Mouse (Mus musculus): ENCODE results near the gene Zcchc24. TPM values are rescaled to one million over a fixed set of nuclear protein-coding genes. Genes with fewer than 3 reads are reported as not detected.
A peak's percentile ranks its signal among the peaks of the same experiment; 100 is the strongest.

Zcchc24 gene
- polyA plus RNA-seq, 1 experiment from 2014 or later, result 29.4 TPM

DNA sequence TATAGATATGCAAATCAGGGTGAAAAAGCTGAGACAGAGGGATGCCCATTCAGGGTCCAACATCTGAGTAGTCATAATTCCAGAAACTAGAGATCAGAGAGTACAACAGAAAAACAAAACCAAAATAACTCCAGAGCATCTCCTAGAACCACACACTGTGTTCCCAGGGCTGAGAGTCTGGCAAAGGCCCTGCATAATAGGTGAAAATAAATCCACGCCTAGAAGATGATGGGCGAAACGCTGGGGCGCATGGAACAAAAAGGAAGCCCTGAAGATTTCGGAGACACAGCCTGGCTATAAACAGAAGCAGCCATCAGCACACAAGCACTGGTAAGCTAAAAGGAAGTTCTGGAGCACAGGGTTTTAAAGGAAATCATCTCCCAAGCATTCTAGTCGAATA, 26.2 kb upstream of the Zcchc24 start:
- H3K27ac ChIP-seq, result peak overlapping the region; percentile 85
- peaks cover 25% of the 10 kb centered on the region for H3K4me1 ChIP-seq
- H3K36me3 ChIP-seq, result no peaks in the 10 kb centered on the region
- 0 out of 2 replicates have a peak overlapping the region, but pooled peaks have one; percentile 11 for H3K9ac ChIP-seq
- H3K27me3 ChIP-seq, result no peaks in the 10 kb centered on the region
- H3K4me2 ChIP-seq, result peak overlapping the region; percentile 32; the same call in 1 of the 2 replicates
- no peaks in the 10 kb centered on the region for H3K9me3 ChIP-seq
- H3K4me3 ChIP-seq, result no peak overlapping the region
- no peak for ATAC-seq (ENCODE audit: insufficient number of reproducible peaks, insufficient read depth, low FRiP score, low TSS enrichment, low read depth)
- 53% methylated on average over 6 of the region's 6 CpGs for WGBS

DNA sequence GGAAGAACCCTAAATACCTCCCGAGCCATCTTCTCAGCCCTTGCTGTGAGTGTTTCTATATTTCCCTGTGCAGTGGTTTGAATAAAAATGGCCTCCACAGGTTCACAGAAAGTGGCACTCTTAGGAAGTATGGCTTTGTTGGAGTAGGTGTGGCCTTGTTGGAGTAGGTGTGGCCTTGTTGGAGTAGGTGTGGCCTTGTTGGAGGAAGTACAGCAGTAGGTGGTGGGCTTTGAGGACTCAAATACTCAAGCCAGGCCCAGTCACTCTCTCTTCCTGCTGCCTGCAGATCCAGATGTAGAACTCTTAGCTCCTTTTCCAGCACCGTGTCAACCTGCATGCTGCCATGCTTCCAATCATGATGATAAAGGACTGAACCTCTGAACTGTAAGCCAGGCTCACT, 25.5 kb upstream of the Zcchc24 start:
- H3K27me3 ChIP-seq, result no peaks in the 10 kb centered on the region
- H3K9ac ChIP-seq, result no peak overlapping the region
- H3K4me1 ChIP-seq, result peaks cover 20% of the 10 kb centered on the region
- H3K36me3 ChIP-seq, result no peaks in the 10 kb centered on the region
- no peak overlapping the region for H3K4me2 ChIP-seq
- WGBS, result 95% methylated on average over 2 of the region's 2 CpGs
- ATAC-seq (ENCODE audit: insufficient number of reproducible peaks, insufficient read depth, low FRiP score, low TSS enrichment, low read depth), result no peak
- H3K27ac ChIP-seq, result peak overlapping the region; percentile 60; the same call in 1 of the 2 replicates
- no peaks in the 10 kb centered on the region for H3K9me3 ChIP-seq
- H3K4me3 ChIP-seq, result no peak overlapping the region

DNA sequence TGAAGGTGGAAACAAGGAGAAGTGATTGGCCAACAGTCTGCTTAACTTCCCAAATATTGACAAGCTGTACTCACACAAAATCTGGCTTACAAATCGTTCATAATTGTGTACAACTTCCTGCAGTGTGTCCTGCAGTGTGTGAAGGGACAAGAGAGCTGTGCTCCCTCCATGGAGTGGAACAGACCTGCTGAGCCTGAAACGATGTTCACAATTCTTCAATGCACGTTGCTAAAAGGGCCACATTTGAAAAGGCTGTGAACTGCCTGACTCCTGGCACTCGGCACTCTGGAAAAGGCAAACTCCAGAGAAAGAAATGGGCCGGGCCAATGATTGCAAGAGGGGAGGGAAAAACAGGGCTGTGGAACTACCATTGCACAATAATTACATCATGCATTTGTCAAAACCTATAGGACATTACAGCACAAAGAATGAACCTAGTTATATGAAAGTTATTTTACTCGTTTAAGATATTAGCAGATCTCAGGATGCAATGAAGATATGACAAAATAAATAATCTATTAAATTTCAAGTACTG, 22.0 kb upstream of the Zcchc24 start:
- H3K36me3 ChIP-seq, result no peaks in the 10 kb centered on the region
- 71% methylated on average over 6 of the region's 6 CpGs for WGBS
- H3K4me3 ChIP-seq, result no peak overlapping the region
- no peaks in the 10 kb centered on the region for H3K9me3 ChIP-seq
- H3K27ac ChIP-seq, result no peak overlapping the region
- H3K4me2 ChIP-seq, result no peak overlapping the region
- no peak for ATAC-seq (ENCODE audit: insufficient number of reproducible peaks, insufficient read depth, low FRiP score, low TSS enrichment, low read depth)
- H3K4me1 ChIP-seq, result peaks cover 18% of the 10 kb centered on the region
- H3K27me3 ChIP-seq, result no peaks in the 10 kb centered on the region
- no peak overlapping the region for H3K9ac ChIP-seq

DNA sequence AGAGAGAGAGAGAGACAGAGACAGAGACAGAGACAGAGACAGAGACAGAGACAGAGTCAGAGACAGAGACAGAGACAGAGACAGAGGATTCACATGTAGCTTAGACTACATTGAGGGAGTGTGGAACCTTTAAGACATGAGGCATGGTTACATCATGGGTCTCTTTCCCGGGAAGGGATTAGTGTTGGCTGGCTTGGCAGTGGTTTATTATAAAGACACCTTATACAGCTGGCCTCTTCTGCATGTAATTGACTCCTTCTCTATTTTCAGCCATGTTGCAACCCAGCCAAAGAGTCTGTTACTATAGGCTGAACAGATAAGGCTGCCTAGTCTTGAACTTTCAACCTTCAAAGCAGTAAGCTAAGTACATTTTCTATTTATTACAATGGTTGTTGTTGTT, 21.1 kb upstream of the Zcchc24 start:
- no peaks in the 10 kb centered on the region for H3K9me3 ChIP-seq
- H3K27me3 ChIP-seq, result no peaks in the 10 kb centered on the region
- ATAC-seq (ENCODE audit: insufficient number of reproducible peaks, insufficient read depth, low FRiP score, low TSS enrichment, low read depth), result no peak
- no peaks in the 10 kb centered on the region for H3K36me3 ChIP-seq
- peaks cover 14% of the 10 kb centered on the region for H3K4me1 ChIP-seq
- H3K4me3 ChIP-seq, result no peak overlapping the region
- no peak overlapping the region for H3K9ac ChIP-seq
- H3K4me2 ChIP-seq, result no peak overlapping the region
- no peak overlapping the region for H3K27ac ChIP-seq
- WGBS, result 37% methylated on average over 1 of the region's 1 CpGs

DNA sequence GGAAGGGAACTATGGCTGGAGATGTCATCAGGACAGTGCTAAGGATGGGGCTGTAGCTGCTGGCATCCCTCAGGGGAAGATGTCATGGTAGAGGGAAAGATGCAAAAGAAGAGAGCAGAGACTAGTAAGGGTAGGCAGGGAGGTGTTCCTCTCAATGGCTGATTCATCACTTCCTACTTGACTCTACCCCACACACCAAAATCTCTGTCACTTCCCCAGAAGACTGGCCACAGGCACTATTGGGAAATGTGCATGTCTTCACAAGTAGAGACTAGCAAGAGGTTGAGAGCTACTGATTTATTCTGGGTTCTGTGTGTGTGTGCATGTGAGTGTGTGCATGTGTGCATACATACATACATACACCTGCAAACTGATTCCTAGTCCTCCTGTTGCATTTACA, 20.4 kb upstream of the Zcchc24 start:
- ATAC-seq (ENCODE audit: insufficient number of reproducible peaks, insufficient read depth, low FRiP score, low TSS enrichment, low read depth), result no peak
- Histone ChIP-seq H3K36me3 (no peaks in the 10 kb centered on the region), H3K27ac (no peak overlapping the region), H3K27me3 (no peaks in the 10 kb centered on the region), H3K4me1 (peaks cover 13% of the 10 kb centered on the region), H3K4me2 (no peak overlapping the region), H3K9me3 (no peaks in the 10 kb centered on the region), H3K9ac (no peak overlapping the region), H3K4me3 (no peak overlapping the region)

DNA sequence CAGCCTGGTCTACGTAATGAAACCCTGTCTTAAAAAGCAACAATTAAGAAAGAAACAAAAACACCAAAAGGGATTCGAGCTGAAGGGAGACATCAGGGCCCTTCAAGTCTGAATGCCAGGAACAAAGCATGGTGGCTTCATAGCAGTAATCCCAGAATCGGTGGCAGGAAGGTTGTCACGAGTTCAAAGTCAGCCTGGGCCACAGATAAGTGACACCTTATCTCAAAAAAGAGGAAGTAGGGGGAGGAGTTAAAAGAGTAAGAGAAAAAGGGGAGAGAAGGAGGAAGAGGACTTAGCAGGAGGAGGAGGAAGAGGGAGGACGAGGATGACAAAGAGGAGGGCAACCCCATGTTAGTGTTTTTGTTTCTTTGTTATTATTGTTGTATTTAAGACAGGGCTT, 19.4 kb upstream of the Zcchc24 start:
- no peak for ATAC-seq (ENCODE audit: insufficient number of reproducible peaks, insufficient read depth, low FRiP score, low TSS enrichment, low read depth)
- Histone ChIP-seq H3K4me2 (no peak overlapping the region), H3K9me3 (no peaks in the 10 kb centered on the region)

DNA sequence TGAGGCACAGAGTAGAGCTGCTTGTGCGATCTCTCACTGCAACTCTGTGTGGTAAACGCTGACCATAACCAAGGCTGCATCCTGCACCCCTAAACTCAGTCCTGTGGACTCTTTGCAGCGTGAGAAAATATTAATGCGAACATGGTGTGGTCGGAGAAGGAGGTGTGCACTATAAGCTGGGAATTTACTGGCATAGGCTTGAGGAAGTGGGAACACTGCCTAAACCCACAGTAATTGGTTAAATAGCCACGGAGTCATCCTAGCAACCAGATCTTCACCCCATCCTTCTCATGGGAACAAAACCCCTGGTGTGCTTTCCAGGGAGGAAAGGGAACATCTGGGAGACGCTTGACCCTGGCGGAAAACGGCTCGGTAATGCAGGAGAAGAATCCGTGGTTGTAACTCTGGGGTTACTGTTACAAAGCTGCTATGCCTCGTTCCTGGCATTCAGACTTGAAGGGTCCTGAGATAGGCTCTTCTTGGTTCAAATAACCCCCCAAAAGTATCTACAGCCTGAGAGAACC, 18.6 kb upstream of the Zcchc24 start:
- Histone ChIP-seq H3K4me3 (no peak overlapping the region), H3K27me3 (no peaks in the 10 kb centered on the region), H3K9ac (no peak overlapping the region), H3K9me3 (no peaks in the 10 kb centered on the region), H3K4me1 (peaks cover 23% of the 10 kb centered on the region), H3K27ac (0 out of 2 replicates have a peak overlapping the region, but pooled peaks have one; percentile 11), H3K36me3 (no peaks in the 10 kb centered on the region), H3K4me2 (no peak overlapping the region)
- WGBS, result 48% methylated on average over 12 of the region's 12 CpGs
- no peak for ATAC-seq (ENCODE audit: insufficient number of reproducible peaks, insufficient read depth, low FRiP score, low TSS enrichment, low read depth)

More for the DNA sequence above, 19.4 kb upstream of the Zcchc24 start:
- Histone ChIP-seq H3K27ac (no peak overlapping the region), H3K4me1 (peaks cover 15% of the 10 kb centered on the region), H3K36me3 (no peaks in the 10 kb centered on the region), H3K4me3 (no peak overlapping the region), H3K27me3 (no peaks in the 10 kb centered on the region), H3K9ac (no peak overlapping the region)
- 73% methylated on average over 5 of the region's 5 CpGs for WGBS

DNA sequence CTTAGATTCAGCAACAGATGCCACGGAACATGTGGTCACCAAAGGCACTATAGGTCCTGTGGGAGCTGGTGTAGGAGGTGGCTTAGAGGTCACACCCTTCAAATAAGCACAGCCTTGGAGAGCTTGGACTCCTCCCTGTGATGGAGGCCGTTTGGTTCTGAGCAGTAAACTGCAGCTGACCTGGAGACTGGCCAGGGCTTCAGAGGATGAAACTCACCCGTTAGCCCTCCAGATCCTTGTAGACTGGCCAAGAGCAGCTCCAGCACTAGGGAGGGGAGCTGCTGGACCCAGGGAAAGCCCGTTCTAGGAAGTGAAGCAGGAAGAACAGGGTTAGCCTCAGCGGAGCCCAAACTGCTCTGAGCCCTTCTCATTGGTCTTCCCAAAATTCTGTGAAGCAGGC, 18.1 kb upstream of the Zcchc24 start:
- no peaks in the 10 kb centered on the region for H3K9me3 ChIP-seq
- no peak overlapping the region for H3K4me3 ChIP-seq
- H3K4me1 ChIP-seq, result peaks cover 27% of the 10 kb centered on the region
- 0 out of 2 replicates have a peak overlapping the region, but pooled peaks have one; percentile 11 for H3K27ac ChIP-seq
- no peaks in the 10 kb centered on the region for H3K36me3 ChIP-seq
- ATAC-seq (ENCODE audit: insufficient number of reproducible peaks, insufficient read depth, low FRiP score, low TSS enrichment, low read depth), result no peak
- WGBS, result 60% methylated on average over 5 of the region's 5 CpGs
- no peak overlapping the region for H3K4me2 ChIP-seq
- no peak overlapping the region for H3K9ac ChIP-seq
- no peaks in the 10 kb centered on the region for H3K27me3 ChIP-seq

DNA sequence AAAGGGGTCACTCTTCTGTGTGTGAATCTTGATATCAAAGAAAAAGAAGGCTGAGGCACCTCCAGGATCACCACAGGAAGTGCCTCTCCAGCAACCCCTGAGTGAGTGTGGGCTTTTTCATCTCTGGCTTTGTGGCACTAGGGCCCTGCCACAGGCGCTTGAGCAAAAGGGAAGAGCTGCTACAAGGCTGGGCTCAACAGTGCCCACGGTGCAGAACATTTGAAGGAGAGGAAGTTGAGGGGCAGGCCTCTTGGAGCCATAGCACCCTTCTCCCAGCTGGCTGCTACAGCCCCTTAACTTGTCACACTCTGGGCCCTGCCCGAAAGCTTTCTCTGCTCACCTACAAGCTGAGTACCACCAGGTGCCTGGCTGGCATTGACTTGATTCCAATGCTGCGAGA, 16.4 kb upstream of the Zcchc24 start:
- ATAC-seq (ENCODE audit: insufficient number of reproducible peaks, insufficient read depth, low FRiP score, low TSS enrichment, low read depth), result no peak
- Histone ChIP-seq H3K36me3 (no peaks in the 10 kb centered on the region), H3K27ac (no peak overlapping the region), H3K9ac (no peak overlapping the region), H3K4me1 (peaks cover 27% of the 10 kb centered on the region), H3K9me3 (no peaks in the 10 kb centered on the region), H3K4me3 (no peak overlapping the region), H3K27me3 (no peaks in the 10 kb centered on the region), H3K4me2 (no peak overlapping the region)
- WGBS, result 86% methylated on average over 4 of the region's 4 CpGs

DNA sequence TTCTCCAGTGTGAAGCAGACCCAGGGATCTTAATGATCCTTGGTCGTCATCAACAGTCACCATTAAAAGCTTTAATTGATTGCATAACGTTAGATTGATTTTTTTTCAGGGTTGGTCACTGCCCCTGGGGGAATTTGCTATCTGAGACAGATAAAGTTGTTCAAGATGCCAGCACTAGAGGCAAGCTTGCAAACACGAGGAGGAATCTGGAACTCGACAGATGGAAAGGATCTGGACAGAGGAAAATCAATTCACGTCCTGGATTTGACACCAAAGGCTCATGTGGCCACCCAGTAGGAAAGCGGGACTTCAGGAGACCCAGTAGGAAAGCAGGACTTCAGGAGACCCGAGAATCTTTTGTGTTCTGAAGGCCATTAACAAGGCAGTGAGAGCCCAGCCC, 14.4 kb upstream of the Zcchc24 start:
- no peak for ATAC-seq (ENCODE audit: insufficient number of reproducible peaks, insufficient read depth, low FRiP score, low TSS enrichment, low read depth)
- WGBS, result 28% methylated on average over 7 of the region's 7 CpGs
- Histone ChIP-seq H3K4me2 (no peak overlapping the region), H3K4me3 (no peak overlapping the region), H3K9me3 (no peaks in the 10 kb centered on the region), H3K36me3 (no peaks in the 10 kb centered on the region), H3K9ac (no peak overlapping the region), H3K4me1 (peaks cover 27% of the 10 kb centered on the region), H3K27ac (no peak overlapping the region), H3K27me3 (no peaks in the 10 kb centered on the region)

DNA sequence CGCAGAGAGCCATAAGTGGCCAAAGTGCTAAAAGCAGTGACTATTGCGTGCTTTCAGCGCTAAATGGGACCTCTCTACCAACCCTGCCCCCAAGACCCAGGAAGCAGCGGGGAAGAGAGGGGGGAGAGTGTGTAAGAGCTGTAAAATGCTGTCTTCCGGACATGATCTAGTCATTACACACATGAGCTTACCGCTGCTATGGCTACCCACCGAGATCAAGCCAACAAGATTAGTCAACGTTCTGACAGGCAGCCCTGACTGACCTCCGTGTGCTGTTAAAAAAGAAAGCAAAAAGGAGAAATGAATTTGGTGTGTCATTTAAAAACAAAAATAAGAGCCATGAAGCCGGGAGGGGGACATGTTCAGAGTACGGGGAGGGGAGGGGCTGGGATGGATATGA, 11.8 kb upstream of the Zcchc24 start:
- Histone ChIP-seq H3K4me3 (no peak overlapping the region), H3K36me3 (no peaks in the 10 kb centered on the region), H3K4me2 (no peak overlapping the region), H3K27me3 (no peaks in the 10 kb centered on the region), H3K9ac (no peak overlapping the region), H3K4me1 (peaks cover 28% of the 10 kb centered on the region), H3K27ac (no peak overlapping the region), H3K9me3 (no peaks in the 10 kb centered on the region)
- ATAC-seq (ENCODE audit: insufficient number of reproducible peaks, insufficient read depth, low FRiP score, low TSS enrichment, low read depth), result no peak
- WGBS, result 80% methylated on average over 11 of the region's 11 CpGs

DNA sequence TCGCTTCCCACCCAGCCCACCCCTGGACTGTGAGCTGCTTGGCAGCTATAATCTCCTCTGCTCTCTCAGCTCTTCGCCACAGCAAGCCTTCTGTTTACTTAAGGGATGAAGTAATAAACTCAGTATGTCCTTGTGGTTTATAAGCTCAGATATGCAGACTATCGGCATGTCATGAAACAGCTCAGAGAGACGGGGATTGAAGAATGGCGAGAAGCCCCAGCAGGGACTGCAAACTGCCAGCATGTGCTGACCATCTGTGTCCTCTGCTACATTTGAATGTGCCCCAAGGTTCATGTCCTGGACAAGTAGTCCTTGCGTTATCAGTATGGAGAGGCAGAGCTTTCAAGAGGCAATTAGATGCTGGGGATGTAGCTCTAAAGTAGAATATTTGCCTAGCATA, 7.5 kb upstream of the Zcchc24 start:
- ATAC-seq (ENCODE audit: insufficient number of reproducible peaks, insufficient read depth, low FRiP score, low TSS enrichment, low read depth), result no peak
- H3K9me3 ChIP-seq, result no peaks in the 10 kb centered on the region
- no peak overlapping the region for H3K27ac ChIP-seq
- no peak overlapping the region for H3K4me2 ChIP-seq
- no peaks in the 10 kb centered on the region for H3K27me3 ChIP-seq
- H3K9ac ChIP-seq, result no peak overlapping the region
- WGBS, result 37% methylated on average over 6 of the region's 6 CpGs
- no peaks in the 10 kb centered on the region for H3K36me3 ChIP-seq
- peaks cover 26% of the 10 kb centered on the region for H3K4me1 ChIP-seq
- H3K4me3 ChIP-seq, result no peak overlapping the region
